In genomic region chr5:134100232-134100771, GRCm38 (mm10) we compare ENCODE assay signal across 8 mouse cellular contexts. TPM values are rescaled to one million over a fixed set of nuclear protein-coding genes. Genes with fewer than 3 reads are reported as not detected.
DNase-seq lines count a peak whose midpoint lies in the region; ATAC-seq and TF ChIP-seq lines count a peak whose summit lies in the region.

No protein-coding gene starts in this region.

- DNase-seq in heart, postnatal 14 days = no peak
- no peak for DNase-seq in ES-E14 (ENCODE audit: low read depth, low spot score)
- DNase-seq in kidney, adult 9 months = peak; percentile 29
- DNase-seq in spleen, postnatal 4 days (ENCODE audit: low spot score in 2 of 2) = no peak
- DNase-seq in gastrocnemius, postnatal 36 days = no peak

- no peaks in the 10 kb centered on the region for H3K27me3 ChIP-seq in heart, embryonic 11.5 days (ENCODE audit: control insufficient read depth, insufficient read depth, low read length)
- no peaks in the 10 kb centered on the region for H3K27me3 ChIP-seq in embryonic facial prominence, embryonic 13.5 days
- no peaks in the 10 kb centered on the region for H3K27me3 ChIP-seq in midbrain, embryonic 13.5 days

- no peak overlapping the region for H3K27ac ChIP-seq in heart, embryonic 11.5 days (ENCODE audit: low read depth, low read length)
- H3K27ac ChIP-seq in ES-E14 (ENCODE audit: insufficient read depth, low read depth, low read length, poor library complexity, severe bottlenecking) = no peak overlapping the region
- H3K27ac ChIP-seq in embryonic facial prominence, embryonic 13.5 days = no peak overlapping the region
- H3K27ac ChIP-seq in midbrain, embryonic 13.5 days = peak overlapping the region; percentile 93

- H3K9me3 ChIP-seq in heart, embryonic 11.5 days (replicated peaks; ENCODE audit: control insufficient read depth, low read length) = no peaks in the 10 kb centered on the region
- no peaks in the 10 kb centered on the region for H3K9me3 ChIP-seq in ES-E14 (ENCODE audit: control insufficient read depth, insufficient read depth, low read depth, low read length)
- no peaks in the 10 kb centered on the region for H3K9me3 ChIP-seq in embryonic facial prominence, embryonic 13.5 days
- H3K9me3 ChIP-seq in midbrain, embryonic 13.5 days = no peaks in the 10 kb centered on the region

- no peaks in the 10 kb centered on the region for H3K36me3 ChIP-seq in heart, embryonic 11.5 days (ENCODE audit: control insufficient read depth, insufficient read depth, low read length)
- H3K36me3 ChIP-seq in ES-E14 (ENCODE audit: control insufficient read depth, insufficient read depth, low read length, poor library complexity, severe bottlenecking) = no peaks in the 10 kb centered on the region
- peaks cover 2% of the 10 kb centered on the region; the same call in 1 of the 2 replicates for H3K36me3 ChIP-seq in embryonic facial prominence, embryonic 13.5 days
- peaks cover 2% of the 10 kb centered on the region for H3K36me3 ChIP-seq in midbrain, embryonic 13.5 days

- 0 out of 2 replicates have a peak, but pooled peaks have one; percentile 39 for ATAC-seq in heart, embryonic 11.5 days (replicated peaks; ENCODE audit: insufficient number of reproducible peaks, low FRiP score, low TSS enrichment)
- 0 out of 2 replicates have a peak, but pooled peaks have one; percentile 7 for ATAC-seq in embryonic facial prominence, embryonic 13.5 days (ENCODE audit: insufficient number of reproducible peaks, insufficient read depth, low FRiP score, low TSS enrichment, low read depth)
- peak; percentile 40 for ATAC-seq in midbrain, embryonic 13.5 days

- intact Hi-C loops in heart, postnatal 14 days (cut with DNase I) = no loop called here
- intact Hi-C loops in gastrocnemius, postnatal 36 days (cut with DNase I) = no loop called here

- peak overlapping the region; percentile 77 for H3K9ac ChIP-seq in heart, embryonic 11.5 days (ENCODE audit: low read depth, low read length)
- no peak overlapping the region for H3K9ac ChIP-seq in ES-E14 (ENCODE audit: insufficient read depth, low read depth, low read length, poor library complexity, severe bottlenecking)
- H3K9ac ChIP-seq in embryonic facial prominence, embryonic 13.5 days = peak overlapping the region; percentile 78
- peak overlapping the region; percentile 89 for H3K9ac ChIP-seq in midbrain, embryonic 13.5 days (replicated peaks)

- 5% methylated on average over 17 of the region's 17 CpGs for WGBS in heart, embryonic 11.5 days (ENCODE audit: insufficient replicate concordance)
- WGBS in embryonic facial prominence, embryonic 13.5 days = 2% methylated on average over 17 of the region's 17 CpGs
- WGBS in midbrain, embryonic 13.5 days = 5% methylated on average over 15 of the region's 17 CpGs

- peaks cover 22% of the 10 kb centered on the region for H3K4me1 ChIP-seq in heart, embryonic 11.5 days (ENCODE audit: control insufficient read depth, insufficient read depth, low read length)
- peaks cover 0 to 13% of the 10 kb centered on the region in 2 experiments; a peak in 2 of 4 replicates for H3K4me1 ChIP-seq in ES-E14 (ENCODE audit: control insufficient read depth in 2 of 2, insufficient read depth in 2 of 2, low read length in 2 of 2, poor library complexity in 1 of 2)
- peaks cover 26% of the 10 kb centered on the region for H3K4me1 ChIP-seq in embryonic facial prominence, embryonic 13.5 days
- peaks cover 40% of the 10 kb centered on the region for H3K4me1 ChIP-seq in midbrain, embryonic 13.5 days (replicated peaks)

- in situ Hi-C loops in ES-E14 (cut with MboI; ENCODE audit: low sequenced_read_pairs in 2 of 2, unreplicated experiment in 2 of 2) = no loop called here

- H3K4me2 ChIP-seq in heart, embryonic 11.5 days = peak overlapping the region; percentile 87
- H3K4me2 ChIP-seq in embryonic facial prominence, embryonic 13.5 days = peak overlapping the region; percentile 87
- peak overlapping the region; percentile 86 for H3K4me2 ChIP-seq in midbrain, embryonic 13.5 days (replicated peaks)

- peak overlapping the region; percentile 70 for H3K4me3 ChIP-seq in heart, embryonic 11.5 days (ENCODE audit: low read depth, low read length)
- H3K4me3 ChIP-seq in ES-E14 (ENCODE audit: insufficient read depth in 1 of 2, low read depth in 1 of 2, low read length in 2 of 2, poor library complexity in 1 of 2, severe bottlenecking in 1 of 2) = peak overlapping the region; percentile 44 to 86
- peak overlapping the region; percentile 67 for H3K4me3 ChIP-seq in embryonic facial prominence, embryonic 13.5 days
- peak overlapping the region; percentile 80 for H3K4me3 ChIP-seq in midbrain, embryonic 13.5 days (replicated peaks)

TF ChIP-seq in ES-E14, 5 proteins besides CTCF, POLR2A, EP300 and RAD21:
- no peak for TF ChIP-seq HCFC1 (IDR thresholded peaks at IDR 0.05; ENCODE audit: borderline replicate concordance, insufficient read depth, low read length)
- no peak for TF ChIP-seq CHD2 (IDR thresholded peaks at IDR 0.05; ENCODE audit: low read depth, low read length)
- no peak for TF ChIP-seq ZNF384 (IDR thresholded peaks at IDR 0.05; ENCODE audit: low read depth, low read length)
- no peak for TF ChIP-seq MAFK (IDR thresholded peaks at IDR 0.05; ENCODE audit: insufficient read depth, low read depth, low read length)
- TF ChIP-seq ZC3H11A (IDR thresholded peaks at IDR 0.05; ENCODE audit: borderline replicate concordance, low read depth, low read length) = no peak

RNA-seq across cellular contexts. Expression of gene Castor2, which starts 0.8 kb away (rescaled TPM):
- polyA plus RNA-seq in heart, embryonic 11.5 days (2014; fragmentation: Nextera tagmentation; extraction: Ambion mirVana) = 5.7 and 8.0 TPM in 2 replicates
- 10 to 100 TPM; 21.8 to 22.3 TPM for total RNA-seq in heart, postnatal 14 days (2021)
- total RNA-seq in ES-E14 (2012; rRNA removed) = 1.6 and 2.2 TPM in 2 replicates
- 6.0 and 7.0 TPM in 2 replicates for polyA plus RNA-seq in embryonic facial prominence, embryonic 13.5 days (2015; fragmentation: Nextera tagmentation; extraction: Ambion mirVana)
- polyA plus RNA-seq in midbrain, embryonic 13.5 days (2015; fragmentation: Nextera tagmentation; extraction: Ambion mirVana) = 25.8 and 27.2 TPM in 2 replicates
- 10 to 100 TPM; 37.2 to 47.7 TPM for total RNA-seq in gastrocnemius, postnatal 36 days (2021)
